In the genomic region with DNA sequence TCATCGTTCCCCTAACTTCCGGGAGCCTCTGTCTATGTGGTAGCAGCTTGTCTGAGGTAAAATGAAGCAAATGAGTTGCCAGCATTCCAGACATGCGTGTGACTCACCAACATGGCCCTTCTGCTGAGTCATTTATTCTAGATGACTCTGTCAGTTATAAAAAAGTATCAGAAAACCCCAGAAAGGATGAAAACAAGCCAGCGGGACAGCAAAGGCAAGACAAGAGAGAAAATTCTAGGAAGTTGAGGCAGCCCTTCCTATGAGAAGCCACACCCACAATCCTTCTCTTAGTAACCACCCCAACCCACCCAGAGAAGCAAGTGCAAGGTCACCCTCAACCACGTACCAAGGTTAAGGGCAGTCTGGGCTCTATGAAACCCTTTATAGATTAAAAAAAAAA, we compare ENCODE assay signal across 14 mouse cellular contexts. TPM values are rescaled to one million over a fixed set of nuclear protein-coding genes. Genes with fewer than 3 reads are reported as not detected.
DNase-seq lines count a peak whose midpoint lies in the region; ATAC-seq and TF ChIP-seq lines count a peak whose summit lies in the region.
"Had no signal": no experiment of that assay in that cellular context is flagged by ENCODE, and none has a peak within 500 bp of the region (broad histone marks: within the 10 kb centered on the region; RNA-seq: fewer than 3 reads in every experiment).

No protein-coding gene starts in this region.

- in situ Hi-C loops in ES-E14 (cut with MboI; ENCODE audit: low sequenced_read_pairs in 2 of 2, unreplicated experiment in 2 of 2), result no loop called here

- no peak overlapping the region for H3K27ac ChIP-seq in heart, embryonic 14.5 days (replicated peaks in 1 of 2; ENCODE audit: control insufficient read depth in 1 of 2, insufficient read depth in 1 of 2, low read depth in 2 of 2, low read length in 2 of 2)
- H3K27ac ChIP-seq in ES-E14 (ENCODE audit: insufficient read depth, low read depth, low read length, poor library complexity, severe bottlenecking), result no peak overlapping the region
- peak overlapping the region; percentile 96 for H3K27ac ChIP-seq in liver, embryonic 13.5 days
- H3K27ac ChIP-seq: midbrain, embryonic 12.5 days; neural tube, embryonic 13.5 days had no signal

- H3K9me3 ChIP-seq in heart, embryonic 14.5 days (ENCODE audit: control insufficient read depth, low read length), result no peaks in the 10 kb centered on the region
- no peaks in the 10 kb centered on the region for H3K9me3 ChIP-seq in ES-E14 (ENCODE audit: control insufficient read depth, insufficient read depth, low read depth, low read length)
- H3K9me3 ChIP-seq in liver, embryonic 13.5 days (replicated peaks), result no peaks in the 10 kb centered on the region
- H3K9me3 ChIP-seq: midbrain, embryonic 12.5 days had no signal

- 66% methylated on average over 5 of the region's 5 CpGs for whole genome bisulfite sequencing in heart, embryonic 14.5 days
- 50% methylated on average over 5 of the region's 5 CpGs for WGBS in liver, embryonic 13.5 days (ENCODE audit: insufficient replicate concordance)

- no peak for DNase-seq in heart, postnatal 10 days
- no peak for DNase-seq in ES-E14 (ENCODE audit: low read depth, low spot score)
- DNase-seq in R1 (ENCODE audit: low read depth, low spot score), result peak; percentile 83
- DNase-seq in liver, embryonic 13.5 days, result peak; percentile 54
- DNase-seq in cerebellum, adult 18-20 months, result no peak
- no peak for DNase-seq in left cerebral cortex, adult 11 months (ENCODE audit: low spot score)
- DNase-seq: cerebellum, adult 9-10 months; kidney, postnatal 14 days; lung, postnatal 10 days had no signal

- intact Hi-C loops in heart, postnatal 10 days (cut with DNase I), result no loop called here

- no peak for ATAC-seq in heart, embryonic 14.5 days (ENCODE audit: insufficient number of reproducible peaks, insufficient read depth, low FRiP score, low read depth)
- ATAC-seq in liver, embryonic 13.5 days (ENCODE audit: low read depth), result peak; percentile 46

- H3K9ac ChIP-seq in heart, embryonic 14.5 days (ENCODE audit: low read length), result no peak overlapping the region
- H3K9ac ChIP-seq in ES-E14 (ENCODE audit: insufficient read depth, low read depth, low read length, poor library complexity, severe bottlenecking), result no peak overlapping the region
- H3K9ac ChIP-seq in liver, embryonic 13.5 days, result peak overlapping the region; percentile 55
- H3K9ac ChIP-seq: midbrain, embryonic 12.5 days; neural tube, embryonic 13.5 days had no signal

- no peaks in the 10 kb centered on the region for H3K36me3 ChIP-seq in heart, embryonic 14.5 days (ENCODE audit: control insufficient read depth, insufficient read depth, low read length)
- no peaks in the 10 kb centered on the region for H3K36me3 ChIP-seq in ES-E14 (ENCODE audit: control insufficient read depth, insufficient read depth, low read length, poor library complexity, severe bottlenecking)
- no peaks in the 10 kb centered on the region for H3K36me3 ChIP-seq in liver, embryonic 13.5 days
- H3K36me3 ChIP-seq: midbrain, embryonic 12.5 days; neural tube, embryonic 13.5 days had no signal

- no peaks in the 10 kb centered on the region for H3K27me3 ChIP-seq in heart, embryonic 14.5 days (ENCODE audit: control insufficient read depth, insufficient read depth, low read length)
- peaks cover 4% of the 10 kb centered on the region; the same call in 1 of the 2 replicates for H3K27me3 ChIP-seq in liver, embryonic 13.5 days
- H3K27me3 ChIP-seq: midbrain, embryonic 12.5 days; neural tube, embryonic 13.5 days had no signal

- H3K4me2 ChIP-seq in heart, embryonic 14.5 days (ENCODE audit: low read length), result peak overlapping the region; percentile 18; the same call in 1 of the 2 replicates
- H3K4me2 ChIP-seq in liver, embryonic 13.5 days, result peak overlapping the region; percentile 49
- H3K4me2 ChIP-seq: midbrain, embryonic 12.5 days; neural tube, embryonic 13.5 days had no signal

- H3K4me3 ChIP-seq in heart, embryonic 14.5 days (ENCODE audit: control insufficient read depth in 1 of 2, insufficient read depth in 1 of 2, low read depth in 1 of 2, low read length in 2 of 2), result no peak overlapping the region
- peak overlapping the region in 1 of 2 experiments; percentile 23; a peak in 2 of 4 replicates for H3K4me3 ChIP-seq in ES-E14 (ENCODE audit: insufficient read depth in 1 of 2, low read depth in 1 of 2, low read length in 2 of 2, poor library complexity in 1 of 2, severe bottlenecking in 1 of 2)
- H3K4me3 ChIP-seq in liver, embryonic 13.5 days (replicated peaks), result peak overlapping the region; percentile 21
- H3K4me3 ChIP-seq: midbrain, embryonic 12.5 days; neural tube, embryonic 13.5 days had no signal

- H3K4me1 ChIP-seq in heart, embryonic 14.5 days (ENCODE audit: control insufficient read depth in 2 of 2, insufficient read depth in 2 of 2, low read length in 2 of 2), result peaks cover 2 to 5% of the 10 kb centered on the region in 2 experiments; a peak in 1 of 4 replicates
- H3K4me1 ChIP-seq in ES-E14 (ENCODE audit: control insufficient read depth in 2 of 2, insufficient read depth in 2 of 2, low read length in 2 of 2, poor library complexity in 1 of 2), result peaks cover 0 to 7% of the 10 kb centered on the region in 2 experiments; a peak in 1 of 4 replicates
- peaks cover 76% of the 10 kb centered on the region for H3K4me1 ChIP-seq in liver, embryonic 13.5 days (replicated peaks)
- H3K4me1 ChIP-seq: neural tube, embryonic 13.5 days had no signal

TF ChIP-seq in ES-E14, 5 proteins besides CTCF, POLR2A, EP300 and RAD21:
- TF ChIP-seq ZC3H11A (IDR thresholded peaks at IDR 0.05; ENCODE audit: borderline replicate concordance, low read depth, low read length), result no peak
- TF ChIP-seq MAFK (IDR thresholded peaks at IDR 0.05; ENCODE audit: insufficient read depth, low read depth, low read length), result peak; percentile 42; the same call in 1 of the 2 replicates
- no peak for TF ChIP-seq ZNF384 (IDR thresholded peaks at IDR 0.05; ENCODE audit: low read depth, low read length)
- TF ChIP-seq CHD2 (IDR thresholded peaks at IDR 0.05; ENCODE audit: low read depth, low read length), result no peak
- TF ChIP-seq HCFC1 (IDR thresholded peaks at IDR 0.05; ENCODE audit: borderline replicate concordance, insufficient read depth, low read length), result no peak

RNA-seq across cellular contexts. Expression of gene Mc3r, which starts 8.7 kb away (rescaled TPM):
- polyA plus RNA-seq in heart, embryonic 14.5 days (2014; fragmentation: Nextera tagmentation; extraction: Ambion mirVana), result not detected in 2 replicates
- total RNA-seq in heart, postnatal 10 days (2021), result not detected
- not detected in 2 replicates for total RNA-seq in ES-E14 (2012; rRNA removed)
- 0.05 TPM in 1 of 2 replicates, not detected in the other for polyA plus RNA-seq in liver, embryonic 13.5 days (2015; fragmentation: Nextera tagmentation; extraction: Ambion mirVana)
- polyA plus RNA-seq: embryonic facial prominence, embryonic 11.5 days; heart, embryonic 16.5 days; midbrain, embryonic 12.5 days had no signal

Comparison
In these comparisons a context has a peak if more than half of its experiments do, and no peak if none do; other contexts are left out.
1. DNase-seq: peak in R1 (single experiment) and liver, embryonic 13.5 days (single experiment); none in heart, postnatal 10 days (0 of 2), ES-E14 (single experiment), cerebellum, adult 18-20 months (0 of 2) and left cerebral cortex, adult 11 months (single experiment).